Mouse (Mus musculus) kidney, adult 8-10 months (tissue): Measurements from ENCODE around the gene Cox15.

ENCODE experiments used
- DNase-seq, 2 experiments: peaks; one replicate each; pipeline ENCODE4 v3.0.0; 2022

The Cox15 gene

DNA sequence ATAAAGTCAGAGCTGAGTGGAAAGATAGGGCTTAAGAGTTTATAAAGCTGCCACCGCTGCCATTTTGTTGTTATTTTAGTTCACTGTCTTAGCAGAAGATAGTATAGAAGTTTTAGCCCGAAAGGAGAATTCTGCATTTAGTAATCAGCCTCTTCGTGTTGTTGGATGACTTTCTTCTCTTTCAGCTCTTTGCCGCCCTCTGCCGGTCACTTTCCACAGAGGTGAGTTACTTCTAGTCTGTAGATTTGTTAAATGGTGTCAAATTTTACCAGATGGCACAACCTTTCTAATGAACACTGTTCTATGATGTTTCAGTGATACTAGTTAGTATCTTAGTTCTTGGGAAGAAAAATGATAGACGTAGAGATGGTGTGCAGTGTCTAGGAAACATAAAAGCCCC, 7.7 kb upstream of the Cox15 start:
- peak; percentile 49 to 85 for DNase-seq

DNA sequence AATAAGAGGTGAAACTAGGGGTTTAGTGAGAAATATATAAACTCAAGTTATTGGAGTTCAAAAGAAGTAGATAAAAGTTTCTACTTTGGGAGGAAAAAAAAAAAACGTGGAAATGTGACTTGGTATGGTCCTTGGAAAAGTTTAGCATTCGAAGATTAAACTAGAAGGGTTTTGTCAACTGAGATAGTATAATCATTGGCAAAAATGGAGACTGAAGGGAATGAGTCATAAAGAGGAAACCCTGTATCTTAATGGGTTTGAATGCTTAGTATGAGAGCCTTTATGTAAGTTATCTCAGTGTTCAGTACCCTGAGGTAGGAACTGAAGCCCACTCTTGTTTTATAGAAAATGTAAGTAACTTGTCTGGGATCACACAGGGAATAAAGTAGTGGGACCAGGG, 2.1 kb upstream of the Cox15 start:
- DNase-seq, result no peak

DNA sequence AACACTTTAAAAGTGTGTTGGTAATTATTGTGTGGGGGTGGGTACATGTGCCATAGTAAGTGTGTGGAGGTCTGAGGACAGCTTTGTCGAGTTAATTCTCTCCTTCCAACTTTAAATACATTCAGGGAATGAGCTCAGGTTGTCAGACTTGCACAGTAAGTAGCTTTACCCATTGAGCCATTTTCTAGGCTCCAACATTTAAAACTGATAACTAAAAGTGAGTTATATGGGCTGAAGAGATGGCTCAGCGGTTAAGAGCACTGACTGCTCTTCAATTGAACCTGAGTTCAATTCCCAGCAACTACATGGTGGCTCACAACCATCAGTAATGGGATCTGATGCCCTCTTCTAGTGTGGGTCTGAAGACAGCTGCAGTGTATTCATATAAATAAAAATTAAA, 1.4 kb upstream of the Cox15 start:
- DNase-seq, result no peak

DNA sequence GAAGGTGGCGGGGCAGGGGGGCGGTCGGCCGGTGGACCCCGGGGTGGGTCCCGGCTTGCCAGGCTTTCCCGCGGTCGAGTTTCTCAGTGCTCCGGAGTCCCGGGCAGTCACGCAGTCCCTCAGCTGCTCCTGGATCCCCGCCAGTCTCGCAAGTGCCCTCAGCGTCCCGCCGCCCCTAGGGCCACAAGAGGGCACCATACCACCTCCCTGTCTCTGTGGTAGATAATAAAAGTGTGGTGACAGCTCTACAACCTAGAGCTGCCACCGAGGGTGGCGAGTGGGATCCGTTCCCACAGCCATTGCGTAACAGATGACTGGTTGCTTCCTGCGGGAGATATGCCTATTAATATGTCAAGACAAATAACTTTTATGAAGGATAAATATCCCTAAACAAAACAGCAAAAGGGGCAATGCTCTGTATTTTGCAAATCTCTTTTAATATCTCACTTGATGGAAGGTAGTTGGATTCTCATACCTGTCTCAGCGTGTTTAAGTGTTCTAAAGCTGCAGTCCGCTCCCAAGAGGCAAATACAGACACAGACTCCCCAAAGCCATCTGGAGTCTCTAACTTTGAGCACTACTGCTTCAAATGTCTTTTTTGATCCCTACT, 531 bp upstream of the Cox15 start:
- peak; percentile 89 to 94 for DNase-seq

DNA sequence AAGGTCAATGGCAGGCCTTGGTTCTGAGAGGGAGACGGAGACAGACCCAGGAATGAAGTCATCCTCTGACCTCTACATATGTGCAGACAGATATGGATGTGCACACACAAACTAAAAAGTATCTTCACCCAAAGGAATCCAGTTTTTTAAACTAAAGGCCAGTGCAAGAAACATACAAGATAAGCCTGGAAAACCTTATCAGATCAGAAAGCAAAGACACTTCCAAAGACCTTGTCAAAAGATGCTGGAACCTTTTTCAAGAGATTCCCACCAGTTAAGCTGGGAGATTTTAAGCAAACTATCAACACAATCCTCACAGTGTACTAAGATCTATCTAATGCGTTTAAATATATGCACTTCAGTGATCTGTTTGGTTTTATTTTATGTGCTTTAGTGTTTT, 2.8 kb downstream of the Cox15 start:
- DNase-seq, result no peak

DNA sequence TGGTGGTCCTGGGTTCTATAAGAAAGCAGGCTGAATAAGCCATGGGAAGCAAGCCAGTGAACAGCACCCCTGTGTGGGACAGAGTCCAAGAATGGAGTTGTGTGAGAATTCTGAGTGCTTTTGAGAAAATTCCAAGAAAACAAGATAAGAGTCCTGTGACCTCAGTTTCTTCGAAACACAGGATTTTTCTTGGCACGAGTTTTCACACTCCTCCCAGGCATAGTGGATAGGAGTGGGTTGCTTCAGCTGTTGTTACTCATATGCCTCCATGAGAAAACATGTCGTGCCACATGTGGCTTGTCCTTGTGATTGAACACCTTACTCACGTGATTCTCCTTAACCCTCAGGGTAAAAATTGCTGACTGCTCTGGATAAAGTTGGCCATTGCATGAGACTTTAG, 4.9 kb downstream of the Cox15 start:
- DNase-seq, result no peak

DNA sequence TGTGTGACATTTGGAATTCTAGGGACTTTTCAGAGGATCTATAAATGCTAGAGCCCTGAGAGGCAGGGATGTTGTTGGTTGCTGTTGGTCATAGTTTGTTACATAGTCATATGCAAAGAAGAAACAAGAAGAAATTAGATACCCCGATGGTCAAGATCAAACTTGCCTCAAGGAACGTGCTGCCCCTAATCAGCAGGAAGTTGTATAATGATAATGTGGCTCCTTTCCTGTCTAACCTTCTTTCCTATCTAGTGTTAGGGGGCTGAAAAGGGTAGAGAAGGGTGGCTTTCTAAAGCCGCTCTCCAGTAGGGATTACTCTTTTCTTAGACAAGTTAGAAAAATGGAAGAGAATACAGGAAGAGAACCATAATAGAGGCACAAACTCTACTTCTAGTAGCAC, 7.1 kb downstream of the Cox15 start:
- no peak for DNase-seq

DNA sequence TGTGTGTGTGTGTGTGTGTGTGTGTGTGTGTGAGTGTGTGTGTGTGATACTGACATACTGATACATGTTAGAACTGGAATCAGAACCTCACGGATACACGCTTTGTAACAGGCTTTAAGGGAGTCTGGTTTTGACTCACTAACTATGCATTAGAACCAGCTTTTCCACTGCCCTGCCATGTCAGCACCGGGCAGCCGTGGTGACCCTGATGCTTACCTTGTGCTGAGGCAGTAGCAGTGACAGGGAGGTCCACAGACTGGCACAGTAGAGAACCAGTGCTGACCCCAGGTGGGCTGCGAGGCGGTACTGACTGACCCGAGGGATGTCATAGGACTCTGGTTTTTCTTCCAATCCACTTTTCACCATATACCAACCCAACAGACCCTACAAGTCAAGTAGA, 9.4 kb downstream of the Cox15 start:
- no peak for DNase-seq

DNA sequence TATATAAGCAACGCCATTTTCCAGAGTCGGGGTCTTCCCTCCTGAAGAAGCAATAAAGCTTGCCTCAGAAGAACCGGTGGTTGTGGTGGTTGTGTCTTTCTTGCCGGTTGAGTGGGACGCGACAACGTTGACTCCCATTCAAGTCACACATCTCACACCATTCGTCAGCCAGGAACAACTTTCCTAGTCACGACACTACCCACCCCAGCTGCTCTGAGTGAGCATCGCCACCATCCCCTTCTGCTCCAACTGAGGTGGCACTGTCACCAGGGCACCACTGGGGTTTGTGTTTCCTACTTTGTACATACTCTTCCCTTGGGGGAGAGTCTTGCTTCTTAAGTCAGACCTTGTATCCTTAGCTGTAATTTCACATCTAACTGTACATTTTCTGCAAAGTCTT, 14.4 kb downstream of the Cox15 start:
- DNase-seq, result no peak

DNA sequence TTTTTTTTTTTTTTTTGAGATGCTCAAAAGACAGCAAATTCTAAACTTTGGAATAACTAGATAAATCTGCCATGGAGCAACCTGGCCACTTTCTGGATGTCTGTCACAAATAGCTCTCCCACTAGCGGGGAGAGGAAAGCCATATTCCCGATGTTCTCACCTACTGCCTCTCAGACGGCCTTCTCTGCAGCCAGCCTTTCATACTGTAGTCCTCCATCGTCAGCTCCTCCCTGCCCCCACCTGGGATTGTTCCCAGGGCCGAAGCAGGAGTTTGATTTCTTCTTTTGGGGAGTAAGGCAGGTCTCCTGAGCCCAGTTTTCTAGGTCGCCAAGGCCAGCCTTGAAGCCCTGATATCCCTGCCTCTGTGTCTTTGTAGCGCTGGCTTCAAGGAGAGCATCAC, 21.6 kb downstream of the Cox15 start:
- DNase-seq, result no peak

DNA sequence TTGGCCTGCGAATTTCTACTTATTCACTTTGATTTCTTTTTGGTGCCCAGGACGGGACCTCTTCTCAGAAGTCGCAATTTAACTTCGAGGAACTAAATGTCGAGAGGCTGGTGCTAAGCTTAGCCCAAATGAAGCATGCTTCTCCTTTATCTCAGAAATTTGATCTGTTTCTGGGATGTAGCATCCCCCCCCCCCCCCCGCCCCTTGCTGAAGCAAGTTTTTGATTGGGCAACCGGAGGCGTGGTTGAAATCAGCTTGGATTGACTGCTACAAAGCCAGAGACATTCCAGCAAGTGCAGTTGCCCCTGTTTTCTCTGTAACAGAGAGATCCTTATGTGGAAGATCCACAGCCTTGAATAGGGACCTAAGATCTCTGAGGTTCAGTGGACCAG, 22.8 kb downstream of the Cox15 start:
- no peak for DNase-seq

DNA sequence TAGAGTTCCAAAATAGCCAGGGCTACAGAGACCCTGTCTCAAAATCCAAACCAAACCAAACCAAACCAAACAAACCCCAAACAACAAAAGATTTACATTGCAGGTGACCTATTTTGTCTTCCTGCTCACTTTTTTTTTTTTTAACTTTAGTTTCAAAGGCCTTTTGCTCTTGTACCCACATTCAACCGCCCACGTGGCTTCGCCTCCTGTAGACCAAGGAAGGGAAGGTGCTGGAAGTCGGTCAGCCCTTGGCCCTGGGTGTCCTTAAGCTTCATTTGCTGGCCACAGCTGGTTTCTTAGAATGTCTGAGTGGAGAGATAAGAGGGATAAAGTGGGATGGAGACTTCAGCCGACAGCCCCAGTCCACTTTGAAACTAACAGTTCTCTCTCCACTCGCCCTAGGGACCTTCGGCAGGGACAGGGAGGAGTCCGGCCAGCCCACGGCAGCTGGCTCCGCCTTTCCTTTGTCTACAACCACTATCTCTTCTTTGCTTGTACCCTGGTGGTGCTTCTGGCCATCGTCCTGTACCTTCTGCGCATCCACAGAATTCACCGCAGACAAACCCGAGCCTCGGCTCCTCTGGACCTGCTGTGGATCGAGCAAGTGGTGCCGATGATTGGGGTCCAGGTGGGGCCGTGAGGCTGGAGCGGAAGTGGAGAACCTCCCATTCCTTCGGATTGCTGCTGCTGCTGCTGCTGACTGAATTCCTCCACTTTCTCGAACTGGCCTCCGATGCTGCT, 23.3 kb downstream of the Cox15 start:
- no peak for DNase-seq

DNA sequence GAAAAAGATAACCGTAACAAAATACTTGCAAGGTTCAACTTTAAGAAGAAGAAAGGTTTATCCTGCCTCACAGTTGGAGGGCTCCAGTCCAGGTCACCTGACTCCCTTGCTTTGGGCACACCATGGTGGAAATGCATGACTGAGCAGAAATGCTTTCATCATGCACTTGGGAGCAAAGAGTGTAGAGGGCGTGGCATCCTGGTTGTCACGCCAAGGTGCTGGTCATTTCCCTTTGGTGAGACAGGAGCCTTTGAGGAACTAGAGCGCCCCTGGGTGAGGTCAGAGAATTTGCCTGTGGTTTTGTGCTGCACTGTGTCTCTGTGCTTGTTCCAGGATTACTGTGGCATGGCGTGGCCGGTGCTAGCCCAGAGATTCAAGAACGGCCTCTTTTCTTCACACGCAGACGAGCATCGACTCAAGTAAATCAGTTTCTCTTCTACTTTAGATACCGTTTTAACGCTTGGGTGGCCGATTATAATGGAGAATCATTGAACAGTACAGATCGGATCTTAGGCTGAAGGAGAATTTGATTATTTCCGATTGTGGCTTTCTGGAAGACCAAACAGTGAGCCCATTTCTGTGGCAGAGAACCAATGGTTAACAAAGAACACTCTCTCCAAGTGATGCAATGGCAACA, 26.2 kb downstream of the Cox15 start:
- DNase-seq, result peak in 1 of 2 experiments; percentile 55

DNA sequence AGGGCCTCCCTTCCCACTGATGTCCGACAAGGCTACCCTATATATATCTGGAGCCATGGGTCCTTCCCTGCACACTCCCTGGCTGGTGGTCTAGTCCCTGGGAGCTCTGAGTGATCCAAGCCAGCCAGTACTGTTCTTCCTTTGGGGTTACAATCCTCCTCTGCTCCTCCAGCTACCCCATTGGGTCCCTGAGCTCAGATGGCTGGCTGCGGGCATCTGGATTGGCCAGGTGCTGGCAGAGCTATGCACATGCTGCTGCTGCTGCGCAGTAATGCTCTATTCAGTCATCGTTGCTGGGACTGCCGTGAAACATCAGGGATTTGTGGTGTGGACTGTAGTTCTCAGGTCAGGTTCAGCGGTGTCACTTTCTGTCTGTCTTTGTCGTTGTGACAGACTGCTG, 28.0 kb downstream of the Cox15 start:
- DNase-seq, result no peak

DNA sequence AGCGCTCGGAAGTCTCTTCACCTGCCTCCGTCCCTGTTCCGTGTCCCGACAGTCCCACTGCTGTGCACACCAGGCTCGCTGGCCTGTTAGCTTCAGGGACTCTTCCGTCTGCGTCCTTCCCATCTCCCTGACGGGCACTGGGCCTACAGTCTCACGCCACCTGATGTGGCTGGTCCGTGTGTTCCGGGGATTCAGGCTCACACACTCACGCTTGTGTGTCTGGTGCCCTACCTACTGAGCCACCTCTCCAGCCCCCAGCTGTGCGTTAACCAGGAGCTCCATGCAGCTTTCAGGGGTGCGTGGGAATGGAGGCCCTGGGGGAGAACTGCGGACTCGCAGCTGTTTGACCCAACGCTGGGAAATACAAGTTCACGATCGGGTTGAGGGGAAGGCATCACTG, 28.6 kb downstream of the Cox15 start:
- no peak for DNase-seq

DNA sequence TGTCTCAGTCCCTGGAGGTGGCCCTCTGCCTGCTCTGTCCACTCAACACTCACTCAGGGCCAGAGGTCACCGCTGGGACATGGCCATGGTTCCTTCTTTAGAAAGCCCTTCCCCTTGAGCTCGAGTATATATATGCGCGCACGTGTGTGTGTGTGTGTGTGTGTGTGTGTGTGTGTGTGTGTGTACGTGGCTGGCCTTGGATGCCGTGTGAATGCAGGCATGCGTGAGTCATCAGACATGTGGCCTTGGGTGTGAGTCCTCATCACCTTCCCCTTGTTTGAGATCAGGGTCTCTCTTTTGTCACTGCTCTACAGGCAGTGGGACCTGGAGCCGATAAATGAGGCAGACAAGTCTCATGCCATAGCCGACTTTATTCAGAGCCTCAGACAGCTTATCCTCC, 29.3 kb downstream of the Cox15 start:
- DNase-seq, result no peak

DNA sequence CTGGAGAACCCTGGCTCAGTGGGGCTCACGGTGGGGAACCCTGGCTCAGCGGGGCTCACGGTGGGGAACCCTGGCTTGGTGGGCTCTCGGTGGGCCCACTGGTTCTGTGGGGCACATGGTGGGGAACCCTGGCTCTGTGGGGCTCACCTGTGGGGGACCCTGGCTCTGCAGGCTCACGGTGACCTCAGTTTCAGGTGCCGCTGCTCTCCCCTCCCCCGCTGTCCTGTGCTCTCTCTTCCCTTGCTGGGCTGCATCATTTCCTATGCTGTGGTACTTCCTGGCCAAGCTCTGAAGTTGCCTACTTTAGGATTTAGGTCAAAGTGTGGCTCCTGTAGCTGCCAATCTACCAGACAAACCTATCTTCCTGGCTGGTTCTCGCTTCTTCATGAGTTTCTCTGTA, 29.9 kb downstream of the Cox15 start:
- DNase-seq, result no peak

DNA sequence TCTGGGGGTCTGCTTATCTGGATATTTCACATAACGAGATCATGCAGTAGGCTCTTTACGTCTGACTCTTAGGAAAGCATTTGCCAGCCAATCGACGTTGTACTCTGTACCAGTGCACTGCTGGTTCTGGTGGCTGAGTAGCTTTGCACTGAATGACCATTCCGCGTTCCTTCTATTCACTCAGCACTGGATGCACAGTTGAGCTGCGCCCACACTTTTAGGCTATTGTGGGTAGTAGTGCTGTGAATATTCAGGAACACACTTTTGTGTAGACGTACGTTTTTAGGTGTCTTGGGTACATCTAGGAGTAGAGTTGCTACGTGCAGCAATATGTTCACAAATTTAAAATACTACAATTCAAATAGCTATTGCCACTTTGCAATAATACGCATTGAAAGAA, 32.7 kb downstream of the Cox15 start:
- no peak for DNase-seq

DNA sequence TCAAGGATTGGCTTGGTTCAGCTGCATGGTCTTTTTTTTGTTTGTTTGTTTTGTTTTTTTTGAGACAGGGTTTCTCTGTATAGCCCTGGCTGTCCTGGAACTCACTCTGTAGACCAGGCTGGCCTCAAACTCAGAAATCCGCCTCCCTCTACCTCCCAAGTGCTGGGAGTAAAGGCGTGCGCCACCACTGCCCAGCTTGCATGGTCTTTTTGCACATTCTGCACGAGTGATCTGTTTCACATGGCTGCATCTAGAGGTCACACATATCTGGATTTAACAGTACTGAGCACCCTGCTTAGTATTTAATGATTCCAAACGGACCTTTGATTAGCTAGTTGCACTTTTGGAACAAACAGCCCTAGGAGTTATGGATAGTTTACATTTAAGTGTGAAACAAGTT, 40.8 kb downstream of the Cox15 start:
- DNase-seq, result peak; percentile 23 to 47

DNA sequence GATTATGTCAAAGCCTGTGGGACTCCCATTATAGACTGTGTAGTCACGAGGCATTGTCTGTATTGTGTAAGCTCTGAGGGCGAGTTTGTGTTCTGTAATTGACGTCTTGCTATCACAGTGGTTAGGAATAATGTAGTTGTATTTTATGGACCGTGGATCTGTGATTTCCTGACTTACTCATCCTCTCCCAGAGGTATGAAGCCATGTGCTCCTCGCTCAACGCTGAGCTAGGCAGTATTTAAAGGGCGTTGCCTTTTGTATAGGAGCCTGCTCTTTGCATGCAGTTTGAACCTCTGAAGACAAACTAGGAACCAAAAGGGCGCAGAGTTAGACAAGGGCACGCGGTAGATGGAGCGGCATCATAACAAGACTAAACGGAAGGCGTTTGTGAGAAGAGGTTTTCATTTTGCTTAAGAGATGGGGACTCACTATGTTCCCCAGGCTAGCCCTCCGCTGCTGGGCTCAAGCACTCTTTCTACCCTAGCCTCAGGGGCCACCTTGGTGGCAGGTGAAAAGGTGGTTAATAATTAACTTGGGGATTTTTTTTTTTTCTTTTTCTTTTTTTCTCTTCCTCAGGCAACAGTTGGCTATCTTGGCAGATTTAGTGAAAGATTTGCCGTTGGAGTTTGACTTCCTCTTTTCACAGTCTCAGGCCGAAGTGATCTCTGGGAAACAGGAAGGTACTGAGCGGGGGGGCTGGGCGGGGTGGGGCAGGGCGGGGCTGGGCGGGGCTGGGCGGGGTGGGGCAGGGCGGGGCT, 41.5 kb downstream of the Cox15 start:
- peak; percentile 25 to 54 for DNase-seq

DNA sequence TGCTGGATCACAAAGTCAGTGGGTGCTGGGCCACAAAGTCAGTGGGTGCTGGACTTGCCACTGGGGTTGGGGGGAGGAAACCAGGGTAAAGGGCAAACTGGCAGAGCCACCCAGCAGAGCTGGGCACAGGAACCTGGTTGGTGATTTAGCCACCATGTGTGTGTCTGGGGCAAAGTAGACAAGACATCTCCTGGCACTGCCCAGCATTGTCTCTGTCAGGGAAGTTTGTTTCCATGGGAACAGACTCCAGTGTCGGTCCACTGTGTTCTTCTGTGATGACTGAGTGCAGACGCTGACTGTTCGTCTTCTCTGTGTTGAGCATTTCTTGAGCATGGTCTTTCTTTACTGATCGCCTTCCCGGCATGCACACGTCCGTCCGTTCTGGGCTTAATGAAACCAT, 43.5 kb downstream of the Cox15 start:
- DNase-seq, result peak in 1 of 2 experiments; percentile 37

DNA sequence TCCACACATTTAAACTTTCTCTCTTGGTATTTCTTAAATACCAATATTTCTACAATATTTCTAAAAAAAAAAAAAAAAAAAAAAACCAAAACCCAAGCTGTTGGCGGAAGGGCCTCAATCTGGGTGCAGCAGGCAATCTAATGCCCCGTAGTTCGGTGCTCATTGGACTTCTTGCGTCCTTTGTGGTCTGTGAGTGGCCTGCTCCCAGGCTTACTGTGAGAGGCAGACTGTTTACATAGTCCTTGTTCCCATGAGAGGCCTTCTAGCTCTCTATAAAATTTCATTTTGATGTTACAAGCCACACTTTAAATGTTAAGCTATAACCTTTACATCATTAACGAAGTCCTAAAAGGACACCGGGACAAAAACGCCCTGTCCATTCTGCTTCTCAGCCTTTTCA, 44.6 kb downstream of the Cox15 start:
- DNase-seq, result no peak

DNA sequence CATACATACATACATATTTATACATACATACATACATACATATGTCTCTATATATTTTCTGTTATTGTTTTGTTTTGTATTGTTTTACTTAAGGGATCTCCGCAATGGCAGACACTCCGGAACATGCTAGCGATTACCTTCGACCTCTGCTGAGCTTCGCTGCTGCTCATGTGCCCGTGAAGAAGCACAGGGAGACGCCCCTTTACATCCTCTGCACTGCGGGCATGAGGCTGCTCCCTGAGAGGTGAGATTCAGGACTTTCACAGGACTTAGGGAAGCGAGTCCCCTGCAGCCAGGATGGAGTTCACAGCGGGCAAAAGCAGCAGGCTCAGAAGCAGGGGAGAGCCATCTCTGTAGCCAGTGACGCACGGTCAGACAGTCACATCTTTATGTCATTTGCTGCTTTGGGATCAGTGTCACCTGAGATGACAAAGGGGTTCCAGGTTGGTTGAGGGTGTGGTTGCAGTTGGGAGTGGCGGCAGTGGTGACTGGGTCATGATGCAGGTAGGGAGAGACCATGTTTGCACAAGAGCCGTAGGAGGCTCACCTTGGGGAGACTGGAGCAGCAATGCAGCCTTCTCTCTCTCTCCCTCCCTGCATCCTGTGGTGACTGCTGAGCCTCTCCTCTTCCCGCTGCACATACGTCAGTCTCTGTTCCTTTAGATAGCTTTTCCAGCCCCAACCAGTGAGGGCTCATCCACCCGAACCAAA, 47.9 kb downstream of the Cox15 start:
- peak in 1 of 2 experiments; percentile 25 for DNase-seq
